Mouse (Mus musculus): Measurements from ENCODE around the gene Elp4. TPM values are rescaled to one million over a fixed set of nuclear protein-coding genes. Genes with fewer than 3 reads are reported as not detected.
A peak's percentile ranks its signal among the peaks of the same experiment; 100 is the strongest.

The Elp4 gene
- total RNA-seq, 1 experiment: 15.6 TPM

DNA sequence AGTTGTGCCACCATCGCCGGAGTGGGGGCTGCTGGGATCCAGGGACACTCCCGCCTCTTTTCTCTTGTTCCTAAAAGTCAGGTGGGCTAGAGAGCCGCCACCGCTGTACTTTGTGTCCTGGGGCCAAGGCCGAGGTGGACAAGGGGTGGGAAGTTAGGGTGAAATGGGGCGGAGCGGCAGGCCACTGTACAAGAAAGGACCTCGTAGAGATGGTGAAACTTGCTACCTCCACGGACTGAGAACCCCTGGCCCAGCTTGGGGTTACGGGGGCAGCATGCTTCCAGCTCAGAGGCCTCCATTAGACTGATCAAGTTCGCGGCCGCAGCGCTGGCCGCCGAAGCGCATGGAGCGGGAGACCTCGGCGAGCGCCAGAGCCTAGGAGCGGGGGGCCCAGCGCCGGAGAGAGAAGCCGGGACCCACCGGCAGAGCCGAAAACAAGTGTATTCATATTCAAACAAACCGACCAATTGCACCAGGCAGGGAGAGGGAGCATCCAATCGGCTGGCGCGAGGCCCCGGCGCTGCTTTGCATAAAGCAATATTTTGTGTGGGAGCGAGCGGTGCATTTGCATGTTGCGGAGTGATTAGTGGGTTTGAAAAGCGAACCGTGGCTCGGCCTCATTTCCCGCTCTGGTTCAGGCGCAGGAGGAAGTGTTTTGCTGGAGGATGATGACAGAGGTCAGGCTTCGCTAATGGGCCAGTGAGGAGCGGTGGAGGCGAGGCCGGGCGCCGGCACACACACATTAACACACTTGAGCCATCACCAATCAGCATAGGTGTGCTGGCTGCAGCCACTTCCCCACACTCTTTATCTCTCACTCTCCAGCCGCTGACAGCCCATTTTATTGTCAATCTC lies 229.3 kb downstream of the Elp4 start:
- H3K4me3 ChIP-seq (ENCODE audit: insufficient read depth in 1 of 2, low read depth in 1 of 2, low read length in 2 of 2, poor library complexity in 1 of 2, severe bottlenecking in 1 of 2): peak overlapping the region; percentile 20 to 59
- no peaks in the 10 kb centered on the region for H3K36me3 ChIP-seq (ENCODE audit: control insufficient read depth, insufficient read depth, low read length, poor library complexity, severe bottlenecking)
- H3K4me1 ChIP-seq (ENCODE audit: control insufficient read depth in 2 of 2, insufficient read depth in 2 of 2, low read length in 2 of 2, poor library complexity in 1 of 2): peaks cover 1 to 6% of the 10 kb centered on the region in 2 experiments; a peak in 1 of 4 replicates
- in situ Hi-C loops (cut with MboI; ENCODE audit: low sequenced_read_pairs in 2 of 2, unreplicated experiment in 2 of 2): loop anchor here in 1 of 2 experiments (5.0 kb wide), 1 partner anchor 543 kb away; no protein-coding TSS in a partner anchor
- no peak overlapping the region for H3K27ac ChIP-seq (ENCODE audit: insufficient read depth, low read depth, low read length, poor library complexity, severe bottlenecking)
- no peaks in the 10 kb centered on the region for H3K9me3 ChIP-seq (ENCODE audit: control insufficient read depth, insufficient read depth, low read depth, low read length)
- no peak for DNase-seq (ENCODE audit: low read depth, low spot score)
- H3K9ac ChIP-seq (ENCODE audit: insufficient read depth, low read depth, low read length, poor library complexity, severe bottlenecking): no peak overlapping the region
- no peak for TF ChIP-seq MAFK (IDR thresholded peaks at IDR 0.05; ENCODE audit: insufficient read depth, low read depth, low read length)
- TF ChIP-seq ZNF384 (IDR thresholded peaks at IDR 0.05; ENCODE audit: low read depth, low read length): no peak
- no peak for TF ChIP-seq HCFC1 (IDR thresholded peaks at IDR 0.05; ENCODE audit: borderline replicate concordance, insufficient read depth, low read length)
- no peak for TF ChIP-seq ZC3H11A (IDR thresholded peaks at IDR 0.05; ENCODE audit: borderline replicate concordance, low read depth, low read length)
- TF ChIP-seq CHD2 (IDR thresholded peaks at IDR 0.05; ENCODE audit: low read depth, low read length): no peak

DNA sequence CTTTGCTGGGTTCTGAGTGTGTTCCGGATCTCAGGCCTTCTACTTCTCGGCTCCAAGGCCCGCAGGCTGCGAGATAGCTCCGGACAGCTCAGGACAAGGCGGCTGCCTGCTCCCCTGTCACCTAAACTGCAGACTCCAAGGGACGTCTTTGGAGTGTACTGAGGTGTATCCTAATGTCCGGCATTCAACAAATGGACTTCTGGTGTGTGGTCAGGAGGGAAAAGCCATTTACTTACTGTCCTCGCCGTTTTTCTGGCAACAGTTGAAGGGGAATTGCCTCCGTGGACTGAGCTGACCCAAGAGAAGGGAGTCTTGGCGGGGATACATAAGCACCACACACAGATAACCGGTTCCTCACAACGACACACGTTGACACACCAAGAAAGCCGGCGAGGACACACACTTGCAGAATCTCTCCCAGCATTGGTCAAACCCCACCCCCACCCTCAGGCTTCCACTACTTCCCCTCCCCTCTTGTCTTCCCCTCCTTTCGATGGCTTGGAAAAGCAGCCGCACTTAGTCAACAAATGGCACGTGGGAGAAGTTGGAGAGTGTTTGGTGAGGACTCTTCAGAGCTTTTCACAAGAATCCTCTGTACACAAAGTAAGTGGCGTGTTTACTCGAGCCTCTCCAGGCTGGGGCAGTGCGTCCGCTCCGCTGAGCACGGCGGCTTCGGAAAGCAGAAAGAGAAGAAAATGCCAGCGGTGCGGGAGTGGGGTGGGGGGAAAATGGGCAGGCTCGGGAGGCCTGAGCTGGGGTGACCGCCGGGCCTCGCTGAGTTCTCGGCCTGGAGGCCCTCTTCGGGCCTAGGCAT lies 230.1 kb downstream of the Elp4 start:
- Histone ChIP-seq H3K4me1 (ENCODE audit: control insufficient read depth in 2 of 2, insufficient read depth in 2 of 2, low read length in 2 of 2, poor library complexity in 1 of 2) (peaks cover 0 to 4% of the 10 kb centered on the region in 2 experiments; a peak in 1 of 4 replicates), H3K9ac (ENCODE audit: insufficient read depth, low read depth, low read length, poor library complexity, severe bottlenecking) (no peak overlapping the region), H3K4me3 (ENCODE audit: insufficient read depth in 1 of 2, low read depth in 1 of 2, low read length in 2 of 2, poor library complexity in 1 of 2, severe bottlenecking in 1 of 2) (peak overlapping the region; percentile 20 to 59; a peak in 3 of 4 replicates), H3K9me3 (ENCODE audit: control insufficient read depth, insufficient read depth, low read depth, low read length) (no peaks in the 10 kb centered on the region), H3K36me3 (ENCODE audit: control insufficient read depth, insufficient read depth, low read length, poor library complexity, severe bottlenecking) (no peaks in the 10 kb centered on the region), H3K27ac (ENCODE audit: insufficient read depth, low read depth, low read length, poor library complexity, severe bottlenecking) (no peak overlapping the region)
- TF ChIP-seq HCFC1 (IDR thresholded peaks at IDR 0.05; ENCODE audit: borderline replicate concordance, insufficient read depth, low read length): no peak
- TF ChIP-seq CHD2 (IDR thresholded peaks at IDR 0.05; ENCODE audit: low read depth, low read length): no peak
- no peak for TF ChIP-seq ZNF384 (IDR thresholded peaks at IDR 0.05; ENCODE audit: low read depth, low read length)
- TF ChIP-seq ZC3H11A (IDR thresholded peaks at IDR 0.05; ENCODE audit: borderline replicate concordance, low read depth, low read length): no peak
- TF ChIP-seq MAFK (IDR thresholded peaks at IDR 0.05; ENCODE audit: insufficient read depth, low read depth, low read length): no peak
- in situ Hi-C loops (cut with MboI; ENCODE audit: low sequenced_read_pairs in 2 of 2, unreplicated experiment in 2 of 2): loop anchor here in 1 of 2 experiments (5.0 kb wide), 1 partner anchor 542 kb away; no protein-coding TSS in a partner anchor
- no peak for DNase-seq (ENCODE audit: low read depth, low spot score)

DNA sequence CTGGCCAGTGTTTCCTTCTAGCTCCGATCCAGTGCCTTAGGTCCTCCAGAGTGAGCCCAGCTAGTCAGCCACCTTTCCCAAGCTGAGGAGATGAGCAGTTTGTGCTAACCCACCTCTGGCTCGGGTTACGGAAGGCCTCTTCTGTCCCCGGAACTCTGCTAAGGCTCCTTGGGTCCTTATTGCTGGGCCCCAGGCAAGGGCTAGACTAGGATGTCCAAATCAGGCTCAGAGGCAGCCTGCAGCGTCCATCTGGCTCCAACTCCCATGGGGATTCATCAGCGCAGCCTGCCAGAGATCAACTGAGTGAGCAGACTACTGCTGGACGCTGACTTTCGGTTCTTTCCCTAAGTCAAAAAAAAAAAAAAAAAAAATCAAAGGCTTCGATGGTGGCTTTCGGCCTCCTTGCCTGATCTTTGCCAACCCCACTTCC lies 230.7 kb downstream of the Elp4 start:
- H3K9ac ChIP-seq (ENCODE audit: insufficient read depth, low read depth, low read length, poor library complexity, severe bottlenecking): no peak overlapping the region
- no peak for DNase-seq (ENCODE audit: low read depth, low spot score)
- H3K9me3 ChIP-seq (ENCODE audit: control insufficient read depth, insufficient read depth, low read depth, low read length): no peaks in the 10 kb centered on the region
- peaks cover 0 to 4% of the 10 kb centered on the region in 2 experiments; a peak in 1 of 4 replicates for H3K4me1 ChIP-seq (ENCODE audit: control insufficient read depth in 2 of 2, insufficient read depth in 2 of 2, low read length in 2 of 2, poor library complexity in 1 of 2)
- TF ChIP-seq CHD2 (IDR thresholded peaks at IDR 0.05; ENCODE audit: low read depth, low read length) (no peak), ZNF384 (IDR thresholded peaks at IDR 0.05; ENCODE audit: low read depth, low read length) (peak; percentile 77)
- H3K36me3 ChIP-seq (ENCODE audit: control insufficient read depth, insufficient read depth, low read length, poor library complexity, severe bottlenecking): no peaks in the 10 kb centered on the region
- no peak overlapping the region for H3K27ac ChIP-seq (ENCODE audit: insufficient read depth, low read depth, low read length, poor library complexity, severe bottlenecking)
- H3K4me3 ChIP-seq (ENCODE audit: insufficient read depth in 1 of 2, low read depth in 1 of 2, low read length in 2 of 2, poor library complexity in 1 of 2, severe bottlenecking in 1 of 2): no peak overlapping the region
- in situ Hi-C loops (cut with MboI; ENCODE audit: low sequenced_read_pairs in 2 of 2, unreplicated experiment in 2 of 2): loop anchor here in 1 of 2 experiments (5.0 kb wide), 1 partner anchor 541 kb away; no protein-coding TSS in a partner anchor

DNA sequence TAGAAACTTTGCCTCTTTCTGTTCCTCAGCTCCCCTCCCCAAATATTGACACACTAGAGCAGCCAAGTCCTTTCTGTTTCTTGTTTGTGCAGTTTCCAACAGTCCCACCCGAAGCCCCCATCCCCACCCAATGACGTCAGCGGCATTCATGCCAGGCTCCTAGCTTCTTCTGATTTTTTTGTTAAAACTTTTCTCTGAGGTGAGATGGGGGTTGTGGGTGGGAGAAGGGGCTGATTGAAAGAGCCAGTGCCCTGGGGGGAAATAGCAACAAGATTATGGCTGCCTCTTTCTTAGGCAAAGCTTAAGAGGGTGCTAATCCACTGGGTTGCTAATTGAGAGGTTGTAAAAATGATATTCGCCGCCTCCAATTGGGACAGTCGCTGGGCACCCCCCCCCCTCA lies 231.3 kb downstream of the Elp4 start:
- Histone ChIP-seq H3K4me3 (ENCODE audit: insufficient read depth in 1 of 2, low read depth in 1 of 2, low read length in 2 of 2, poor library complexity in 1 of 2, severe bottlenecking in 1 of 2) (no peak overlapping the region), H3K4me1 (ENCODE audit: control insufficient read depth in 2 of 2, insufficient read depth in 2 of 2, low read length in 2 of 2, poor library complexity in 1 of 2) (peaks cover 0 to 6% of the 10 kb centered on the region in 2 experiments; a peak in 1 of 4 replicates), H3K9ac (ENCODE audit: insufficient read depth, low read depth, low read length, poor library complexity, severe bottlenecking) (no peak overlapping the region), H3K9me3 (ENCODE audit: control insufficient read depth, insufficient read depth, low read depth, low read length) (no peaks in the 10 kb centered on the region), H3K36me3 (ENCODE audit: control insufficient read depth, insufficient read depth, low read length, poor library complexity, severe bottlenecking) (no peaks in the 10 kb centered on the region), H3K27ac (ENCODE audit: insufficient read depth, low read depth, low read length, poor library complexity, severe bottlenecking) (no peak overlapping the region)
- no peak for DNase-seq (ENCODE audit: low read depth, low spot score)
- in situ Hi-C loops (cut with MboI; ENCODE audit: low sequenced_read_pairs in 2 of 2, unreplicated experiment in 2 of 2): loop anchor here in 1 of 2 experiments (5.0 kb wide), 1 partner anchor 541 kb away; no protein-coding TSS in a partner anchor
- TF ChIP-seq CHD2 (IDR thresholded peaks at IDR 0.05; ENCODE audit: low read depth, low read length): no peak
- TF ChIP-seq HCFC1 (IDR thresholded peaks at IDR 0.05; ENCODE audit: borderline replicate concordance, insufficient read depth, low read length): no peak

All from ES-E14 (cell line).